Mouse (Mus musculus): ENCODE data around the gene Ccl6.

- TF ChIP-seq GATA1 (IDR thresholded peaks at IDR 0.05; ENCODE audit: borderline replicate concordance, low read length) (no peak), FLI1 (IDR thresholded peaks at IDR 0.05; ENCODE audit: low read length) (no peak)
Measured at GRCm38 (mm10) chr11:83628808-83629207, 35.9 kb upstream of the Ccl6 start.
